Mouse (Mus musculus) lung, embryonic 14.5 days (tissue): ENCODE results near the gene Ankrd42. TPM values are rescaled to one million over a fixed set of nuclear protein-coding genes. Genes with fewer than 3 reads are reported as not detected.

Experiments used
- ATAC-seq: fragments of 200-750 bp; cut with Nextera tagmentation; 2 replicates; pipeline ENCODE4 v1.8.0; 2017; ENCODE audit warnings: mild to moderate bottlenecking, moderate TSS enrichment, moderate library complexity; ENCODE audit not compliant: insufficient read depth
- DNase-seq: peaks from one replicate; pipeline ENCODE4 v3.0.0-alpha.2; 2015
- H3K27ac ChIP-seq: fragments of 300-500 bp; sonication (generic); 2 replicates; pipeline ENCODE4 v1.5.1; 2014; ENCODE audit warnings: low read depth, mild to moderate bottlenecking, moderate library complexity
- H3K27me3 ChIP-seq: fragments of 300-500 bp; sonication (generic); 2 replicates; pipeline ENCODE4 v1.6.1; 2014; ENCODE audit warnings: low read length, control low read depth; ENCODE audit not compliant: insufficient read depth
- H3K36me3 ChIP-seq: fragments of 300-500 bp; sonication (generic); 2 replicates; pipeline ENCODE4 v1.6.1; 2014; ENCODE audit warnings: control low read depth; ENCODE audit not compliant: insufficient read depth
- H3K4me1 ChIP-seq: fragments of 300-500 bp; sonication (generic); 2 replicates; pipeline ENCODE4 v1.6.1; 2014; ENCODE audit warnings: antibody characterized with exemption, control low read depth; ENCODE audit not compliant: insufficient read depth
- H3K4me2 ChIP-seq: fragments of 300-500 bp; sonication (generic); 2 replicates; pipeline ENCODE4 v1.6.1; 2014; ENCODE audit warnings: mild to moderate bottlenecking
- H3K4me3 ChIP-seq: fragments of 300-500 bp; sonication (generic); 2 replicates; pipeline ENCODE4 v1.5.1; 2014; ENCODE audit warnings: low read depth, low read length
- H3K9ac ChIP-seq: fragments of 300-500 bp; sonication (generic); 2 replicates; pipeline ENCODE4 v1.6.1; 2014
- H3K9me3 ChIP-seq: fragments of 300-500 bp; sonication (generic); 2 replicates; pipeline ENCODE4 v1.6.1; 2016; ENCODE audit warnings: low read depth, low read length, control low read depth
- CTCF ChIP-seq: IDR thresholded peaks from 2 replicates; pipeline ENCODE4 v1.5.1; 2016; ENCODE audit warnings: antibody characterized with exemption, low read depth
- WGBS: fragments of 180-500 bp; shearing (Covaris S2); extraction: QIAGEN DNeasy Blood & Tissue Kit; methylation state at CpG from one replicate; pipeline ENCODE4 v1.1.7; 2014; 5-methylcytosine and 5-hydroxymethylcytosine counted together
- polyA plus RNA-seq: library from polyadenylated mRNA; unstranded; fragments of >200 nt; fragmentation: Nextera tagmentation; extraction: Ambion mirVana; gene quantifications from 2 replicates; pipeline ENCODE4 v1.2.1, GENCODE M21; 2014

Ankrd42 gene
- polyA plus RNA-seq, 1 experiment from 2014 or later, result 6.2 TPM

DNA sequence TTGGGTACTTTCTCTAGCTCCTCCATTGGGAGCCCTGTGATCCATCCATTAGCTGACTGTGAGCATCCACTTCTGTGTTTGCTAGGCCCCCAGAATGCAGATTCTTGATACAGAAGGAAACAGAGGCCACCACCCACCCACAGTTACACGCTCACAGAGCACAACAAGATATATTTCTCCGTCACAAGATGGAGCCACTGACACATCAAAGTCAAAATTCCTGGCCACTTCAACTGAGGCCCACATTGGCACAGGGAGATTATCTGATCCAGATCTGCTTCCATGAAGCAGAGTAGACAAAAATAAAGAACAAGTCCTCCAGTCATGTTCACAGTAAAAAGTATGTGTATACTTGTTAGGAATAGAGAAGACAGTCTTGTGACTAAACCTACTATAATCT is 6.8 kb downstream of the Ankrd42 start:
- Histone ChIP-seq H3K4me1 (no peaks in the 10 kb centered on the region), H3K4me2 (no peak overlapping the region), H3K27me3 (no peaks in the 10 kb centered on the region), H3K36me3 (no peaks in the 10 kb centered on the region), H3K9ac (no peak overlapping the region), H3K27ac (no peak overlapping the region), H3K9me3 (no peaks in the 10 kb centered on the region), H3K4me3 (no peak overlapping the region)
- no peak for ATAC-seq
- DNase-seq, result peak; percentile 37
- 45% methylated on average over 2 of the region's 2 CpGs for WGBS
- peak; percentile 34; the same call in 1 of the 2 replicates for TF ChIP-seq CTCF

DNA sequence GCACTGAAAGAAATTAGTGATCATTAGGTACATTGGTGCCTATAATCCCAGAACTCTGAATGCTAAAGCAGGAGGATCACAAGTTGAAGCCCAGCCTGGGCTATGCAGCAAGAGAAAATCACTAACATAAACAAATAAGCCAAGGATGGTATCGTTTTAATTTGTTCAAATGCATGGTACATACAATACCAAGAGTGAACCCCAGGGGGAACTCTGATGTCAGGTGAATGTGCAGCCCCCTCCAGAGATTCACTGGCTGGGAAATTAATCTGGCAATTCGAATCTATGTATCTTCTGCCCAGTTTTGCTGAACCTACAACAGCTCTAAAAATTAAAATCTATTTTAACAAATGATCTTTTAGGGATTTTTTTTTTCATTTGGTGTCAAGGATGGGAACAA is 12.5 kb downstream of the Ankrd42 start:
- no peak overlapping the region for H3K9ac ChIP-seq
- no peaks in the 10 kb centered on the region for H3K4me1 ChIP-seq
- H3K4me2 ChIP-seq, result no peak overlapping the region
- H3K36me3 ChIP-seq, result no peaks in the 10 kb centered on the region
- H3K9me3 ChIP-seq, result no peaks in the 10 kb centered on the region
- WGBS, result 45% methylated on average over 2 of the region's 2 CpGs
- no peak overlapping the region for H3K4me3 ChIP-seq
- no peak for ATAC-seq
- H3K27ac ChIP-seq, result no peak overlapping the region
- DNase-seq, result peak; percentile 31
- no peaks in the 10 kb centered on the region for H3K27me3 ChIP-seq
- TF ChIP-seq CTCF, result peak; percentile 35; the same call in 1 of the 2 replicates

DNA sequence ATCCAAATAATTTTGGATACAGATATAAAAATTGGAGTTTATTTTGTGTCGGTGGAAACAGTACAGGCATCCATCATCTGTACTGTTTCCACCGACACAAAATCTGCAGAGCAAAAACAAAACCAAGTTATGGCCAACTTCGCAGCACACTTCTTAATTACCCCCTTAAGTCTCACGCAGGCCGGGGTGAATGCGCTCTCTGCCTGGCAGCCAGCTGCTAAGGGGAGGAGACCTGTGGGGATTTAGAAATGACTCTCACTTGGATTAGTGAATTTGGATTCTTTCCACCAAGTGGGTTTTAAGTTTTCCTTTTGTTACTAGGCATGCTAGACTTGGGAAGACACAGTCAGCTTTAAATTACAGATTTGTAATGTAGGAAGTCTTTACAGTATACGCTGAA is 26.1 kb downstream of the Ankrd42 start:
- H3K27me3 ChIP-seq, result no peaks in the 10 kb centered on the region
- H3K9ac ChIP-seq, result no peak overlapping the region
- ATAC-seq (no peak), DNase-seq (no peak)
- H3K36me3 ChIP-seq, result no peaks in the 10 kb centered on the region
- H3K27ac ChIP-seq, result no peak overlapping the region
- no peaks in the 10 kb centered on the region for H3K9me3 ChIP-seq
- no peak overlapping the region for H3K4me2 ChIP-seq
- H3K4me3 ChIP-seq, result no peak overlapping the region
- no peak for TF ChIP-seq CTCF
- 70% methylated on average over 7 of the region's 7 CpGs for WGBS
- H3K4me1 ChIP-seq, result no peaks in the 10 kb centered on the region

DNA sequence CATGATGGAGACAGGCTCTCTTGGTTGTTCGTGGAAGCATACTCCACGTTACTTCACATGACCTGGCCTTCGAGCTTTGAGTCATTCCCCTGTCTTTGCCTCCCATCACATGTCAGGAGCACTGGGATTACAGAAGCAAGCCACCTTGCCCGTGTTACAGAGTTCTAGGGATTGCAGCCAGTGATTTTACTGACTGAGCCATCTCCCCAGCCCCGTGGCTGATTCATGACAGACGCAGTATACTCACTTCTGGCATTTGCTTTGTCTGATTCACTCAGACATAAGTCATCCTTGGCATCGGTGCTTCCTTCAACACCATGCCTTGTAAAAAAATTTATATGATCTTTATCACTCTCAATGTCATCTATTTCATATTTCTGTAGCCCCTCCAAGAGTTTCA is 32.0 kb downstream of the Ankrd42 start:
- Histone ChIP-seq H3K27me3 (no peaks in the 10 kb centered on the region), H3K36me3 (no peaks in the 10 kb centered on the region), H3K9ac (no peak overlapping the region), H3K4me2 (no peak overlapping the region), H3K4me3 (no peak overlapping the region), H3K27ac (no peak overlapping the region), H3K9me3 (no peaks in the 10 kb centered on the region), H3K4me1 (no peaks in the 10 kb centered on the region)
- no peak for TF ChIP-seq CTCF
- no peak for ATAC-seq
- WGBS, result 90% methylated on average over 7 of the region's 7 CpGs
- DNase-seq, result no peak

DNA sequence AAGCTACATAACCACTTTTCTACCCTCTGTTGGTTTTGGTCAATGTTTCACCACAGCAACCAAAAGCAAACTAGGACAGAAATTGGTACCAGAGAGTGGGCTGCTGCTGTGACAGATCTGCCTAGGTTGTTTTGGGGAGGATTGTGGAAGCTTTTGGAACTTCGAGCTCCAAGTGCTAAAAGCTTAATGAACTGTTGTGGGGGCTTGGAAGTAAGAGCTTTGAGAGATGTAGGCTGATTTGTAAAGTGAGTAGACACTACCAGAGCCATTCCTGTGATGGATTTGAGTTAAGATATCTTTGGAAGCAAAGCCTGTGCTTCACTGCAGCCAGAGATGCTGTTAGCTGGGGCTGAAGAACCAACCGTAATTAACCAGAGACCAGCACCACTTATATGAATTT is 46.1 kb downstream of the Ankrd42 start:
- ATAC-seq (no peak), DNase-seq (no peak)
- Histone ChIP-seq H3K9ac (no peak overlapping the region), H3K4me3 (no peak overlapping the region), H3K27me3 (no peaks in the 10 kb centered on the region), H3K27ac (no peak overlapping the region), H3K4me2 (no peak overlapping the region), H3K9me3 (no peaks in the 10 kb centered on the region), H3K36me3 (no peaks in the 10 kb centered on the region), H3K4me1 (no peaks in the 10 kb centered on the region)
- WGBS, result 82% methylated on average over 2 of the region's 2 CpGs
- no peak for TF ChIP-seq CTCF

DNA sequence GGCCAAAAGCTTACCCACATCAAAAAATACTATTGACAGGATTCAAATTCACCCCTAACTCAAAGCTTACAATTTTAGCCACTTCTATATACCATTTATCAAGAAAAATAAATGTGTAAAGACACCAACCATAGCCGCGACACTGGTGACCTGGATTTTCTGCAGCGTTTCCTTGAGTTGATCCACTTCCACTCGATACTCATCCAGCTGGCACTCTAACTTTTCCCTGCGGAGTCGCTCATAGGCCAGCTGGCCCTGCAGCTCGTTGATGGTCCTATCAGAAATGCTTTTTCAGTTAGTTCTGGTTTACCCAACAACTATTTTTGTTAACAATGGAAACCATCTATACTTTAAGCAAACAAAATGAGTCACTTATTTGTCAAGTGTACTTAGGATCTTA is 47.0 kb downstream of the Ankrd42 start:
- no peak overlapping the region for H3K4me3 ChIP-seq
- no peak overlapping the region for H3K9ac ChIP-seq
- WGBS, result 86% methylated on average over 7 of the region's 7 CpGs
- DNase-seq (no peak), ATAC-seq (no peak)
- TF ChIP-seq CTCF, result no peak
- H3K4me2 ChIP-seq, result no peak overlapping the region
- H3K27ac ChIP-seq, result no peak overlapping the region
- H3K36me3 ChIP-seq, result no peaks in the 10 kb centered on the region
- H3K4me1 ChIP-seq, result no peaks in the 10 kb centered on the region
- no peaks in the 10 kb centered on the region for H3K9me3 ChIP-seq
- H3K27me3 ChIP-seq, result no peaks in the 10 kb centered on the region

DNA sequence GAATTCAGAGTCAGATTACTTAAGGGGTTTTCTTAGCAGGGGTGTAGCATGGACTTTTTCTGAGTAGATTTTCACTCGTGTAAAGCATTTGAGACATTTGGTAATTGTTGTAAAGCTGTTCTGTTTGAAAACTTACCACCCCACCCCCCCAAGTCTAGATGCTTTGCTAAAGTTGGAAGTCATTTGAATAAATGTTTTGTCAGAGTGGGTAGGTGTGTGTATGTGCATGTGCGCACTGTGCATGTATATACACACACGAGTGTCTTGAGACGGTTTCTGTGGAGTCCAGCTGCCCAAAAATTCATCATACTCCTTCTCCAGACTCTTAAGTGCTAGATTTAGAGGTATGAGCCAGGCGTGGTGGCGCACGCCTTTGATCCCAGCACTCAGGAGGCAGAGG is 53.4 kb downstream of the Ankrd42 start:
- Histone ChIP-seq H3K4me2 (no peak overlapping the region), H3K4me3 (no peak overlapping the region), H3K36me3 (peaks cover 5% of the 10 kb centered on the region; the same call in 1 of the 2 replicates), H3K27me3 (no peaks in the 10 kb centered on the region), H3K9ac (no peak overlapping the region), H3K9me3 (no peaks in the 10 kb centered on the region), H3K27ac (no peak overlapping the region), H3K4me1 (no peaks in the 10 kb centered on the region)
- no peak for TF ChIP-seq CTCF
- ATAC-seq (no peak), DNase-seq (no peak)
- 80% methylated on average over 7 of the region's 7 CpGs for WGBS
